Mouse (Mus musculus): ENCODE measurements around the gene A930002H24Rik. TPM values are rescaled to one million over a fixed set of nuclear protein-coding genes. Genes with fewer than 3 reads are reported as not detected.

Gene A930002H24Rik
- polyA plus RNA-seq, 1 experiment from 2014 or later, result 3.3 TPM

- WGBS, result 86% methylated on average over 8 of the region's 8 CpGs
- Histone ChIP-seq H3K9ac (ENCODE audit: low read depth, low read length) (no peak overlapping the region), H3K4me3 (ENCODE audit: low read length) (no peak overlapping the region), H3K27me3 (replicated peaks; ENCODE audit: control insufficient read depth, insufficient read depth, low read length) (no peaks in the 10 kb centered on the region), H3K4me2 (ENCODE audit: low read length) (no peak overlapping the region), H3K9me3 (ENCODE audit: control insufficient read depth, low read length) (no peaks in the 10 kb centered on the region), H3K36me3 (ENCODE audit: control insufficient read depth, insufficient read depth, low read length) (no peaks in the 10 kb centered on the region), H3K27ac (ENCODE audit: low read depth, low read length) (no peak overlapping the region), H3K4me1 (ENCODE audit: control insufficient read depth, insufficient read depth, low read depth, low read length) (no peaks in the 10 kb centered on the region)
- ATAC-seq, result no peak
Observed at GRCm38 (mm10) chr17:63826196-63826595, 37.4 kb downstream of the A930002H24Rik start.

DNA sequence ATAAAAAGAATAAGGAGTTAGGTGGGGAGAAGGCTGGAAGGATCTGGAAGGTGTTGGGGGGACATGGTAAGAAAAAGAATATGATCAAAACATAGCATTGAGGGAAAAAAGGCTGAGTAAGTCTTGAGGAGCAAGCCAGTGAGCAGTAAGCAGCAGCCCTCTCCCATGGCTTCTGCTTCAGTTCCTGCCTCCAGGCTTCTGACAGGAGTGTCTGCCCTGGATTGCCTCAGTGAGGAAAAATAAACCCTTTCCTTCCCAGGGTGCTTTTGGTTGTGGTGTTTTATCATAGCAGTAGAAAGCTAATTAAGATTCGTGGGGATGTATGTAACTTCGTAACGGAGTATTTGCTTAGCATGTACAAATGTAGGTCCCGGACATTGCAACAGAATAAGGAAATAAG, 39.5 kb downstream of the A930002H24Rik start:
- Histone ChIP-seq H3K27ac (ENCODE audit: low read depth, low read length) (no peak overlapping the region), H3K4me3 (ENCODE audit: low read length) (no peak overlapping the region), H3K9me3 (ENCODE audit: control insufficient read depth, low read length) (no peaks in the 10 kb centered on the region), H3K4me2 (ENCODE audit: low read length) (no peak overlapping the region), H3K9ac (ENCODE audit: low read depth, low read length) (no peak overlapping the region), H3K36me3 (ENCODE audit: control insufficient read depth, insufficient read depth, low read length) (no peaks in the 10 kb centered on the region), H3K4me1 (ENCODE audit: control insufficient read depth, insufficient read depth, low read depth, low read length) (no peaks in the 10 kb centered on the region), H3K27me3 (replicated peaks; ENCODE audit: control insufficient read depth, insufficient read depth, low read length) (no peaks in the 10 kb centered on the region)
- WGBS, result 92% methylated on average over 4 of the region's 4 CpGs
- no peak for ATAC-seq

GRCm38 (mm10) chr17:63818444-63819027, 45.1 kb downstream of the A930002H24Rik start:
- ATAC-seq, result no peak
- H3K4me1 ChIP-seq (ENCODE audit: control insufficient read depth, insufficient read depth, low read depth, low read length), result no peaks in the 10 kb centered on the region
- no peaks in the 10 kb centered on the region for H3K36me3 ChIP-seq (ENCODE audit: control insufficient read depth, insufficient read depth, low read length)
- H3K9ac ChIP-seq (ENCODE audit: low read depth, low read length), result no peak overlapping the region
- no peak overlapping the region for H3K27ac ChIP-seq (ENCODE audit: low read depth, low read length)
- H3K9me3 ChIP-seq (ENCODE audit: control insufficient read depth, low read length), result no peaks in the 10 kb centered on the region
- WGBS, result 92% methylated on average over 10 of the region's 10 CpGs
- no peak overlapping the region for H3K4me2 ChIP-seq (ENCODE audit: low read length)
- no peaks in the 10 kb centered on the region for H3K27me3 ChIP-seq (replicated peaks; ENCODE audit: control insufficient read depth, insufficient read depth, low read length)
- no peak overlapping the region for H3K4me3 ChIP-seq (ENCODE audit: low read length)

- Histone ChIP-seq H3K9me3 (ENCODE audit: control insufficient read depth, low read length) (no peaks in the 10 kb centered on the region), H3K27me3 (replicated peaks; ENCODE audit: control insufficient read depth, insufficient read depth, low read length) (no peaks in the 10 kb centered on the region), H3K9ac (ENCODE audit: low read depth, low read length) (no peak overlapping the region), H3K4me2 (ENCODE audit: low read length) (no peak overlapping the region), H3K4me3 (ENCODE audit: low read length) (no peak overlapping the region), H3K27ac (ENCODE audit: low read depth, low read length) (no peak overlapping the region), H3K4me1 (ENCODE audit: control insufficient read depth, insufficient read depth, low read depth, low read length) (peaks cover 1% of the 10 kb centered on the region; the same call in 1 of the 2 replicates), H3K36me3 (ENCODE audit: control insufficient read depth, insufficient read depth, low read length) (no peaks in the 10 kb centered on the region)
- 85% methylated on average over 6 of the region's 6 CpGs for WGBS
- no peak for ATAC-seq
Observed at GRCm38 (mm10) chr17:63813552-63813951, 50.0 kb downstream of the A930002H24Rik start.

Other genes starting within 250 kb of the A930002H24Rik start
- gene Fer, start 729 bp downstream of the A930002H24Rik start, polyA plus RNA-seq (2015; fragmentation: Nextera tagmentation; extraction: Ambion mirVana), result 33.4 and 35.9 TPM in 2 replicates